Mouse (Mus musculus) heart, embryonic 14.5 days (tissue): ENCODE measurements around the gene Smad5. TPM values are rescaled to one million over a fixed set of nuclear protein-coding genes. Genes with fewer than 3 reads are reported as not detected.
A peak's percentile ranks its signal among the peaks of the same experiment; 100 is the strongest.

ENCODE experiments used
- ATAC-seq: fragments of 200-750 bp; cut with Nextera tagmentation; 2 replicates; pipeline ENCODE4 v1.8.0; 2017; ENCODE audit warnings: low read depth, moderate TSS enrichment; ENCODE audit not compliant: insufficient number of reproducible peaks, insufficient read depth, low FRiP score
- H3K27ac ChIP-seq, 2 experiments: fragments of 200-500 bp in 1 of 2; fragments of 300-500 bp in 1 of 2; sonication (generic) in 1 of 2; replicated peaks in 1 of 2; 2 replicates each; pipeline ENCODE4 v1.5.1; 2012 to 2014; ENCODE audit warnings: low read depth in 2 of 2, low read length in 2 of 2, control low read depth in 1 of 2, mild to moderate bottlenecking in 1 of 2, mixed read lengths in 1 of 2; ENCODE audit not compliant: control insufficient read depth in 1 of 2, insufficient read depth in 1 of 2
- H3K27me3 ChIP-seq: fragments of 300-500 bp; sonication (generic); 2 replicates; pipeline ENCODE4 v1.6.1; 2014; ENCODE audit warnings: mild to moderate bottlenecking, low read length, control low read depth; ENCODE audit not compliant: control insufficient read depth, insufficient read depth
- H3K36me3 ChIP-seq: fragments of 300-500 bp; sonication (generic); 2 replicates; pipeline ENCODE4 v1.6.1; 2014; ENCODE audit warnings: mild to moderate bottlenecking, control low read depth, low read length, mixed read lengths; ENCODE audit not compliant: control insufficient read depth, insufficient read depth
- H3K4me1 ChIP-seq, 2 experiments: fragments of 200-500 bp in 1 of 2; fragments of 300-500 bp in 1 of 2; sonication (generic) in 1 of 2; 2 replicates each; pipeline ENCODE4 v1.6.1; 2012 to 2014; ENCODE audit warnings: low read length in 2 of 2, control low read depth in 1 of 2, mixed read lengths in 1 of 2; ENCODE audit not compliant: control insufficient read depth in 2 of 2, insufficient read depth in 2 of 2
- H3K4me2 ChIP-seq: fragments of 300-500 bp; sonication (generic); 2 replicates; pipeline ENCODE4 v1.6.1; 2014; ENCODE audit warnings: mild to moderate bottlenecking, low read length
- H3K4me3 ChIP-seq, 2 experiments: fragments of 200-500 bp in 1 of 2; fragments of 300-500 bp in 1 of 2; sonication (generic) in 1 of 2; 2 replicates each; pipeline ENCODE4 v1.5.1; 2012 to 2014; ENCODE audit warnings: low read length in 2 of 2, mild to moderate bottlenecking in 2 of 2, control low read depth in 1 of 2, low read depth in 1 of 2, moderate library complexity in 1 of 2; ENCODE audit not compliant: control insufficient read depth in 1 of 2, insufficient read depth in 1 of 2
- H3K9ac ChIP-seq: fragments of 300-500 bp; sonication (generic); 2 replicates; pipeline ENCODE4 v1.6.1; 2014; ENCODE audit warnings: mild to moderate bottlenecking, low read length
- H3K9me3 ChIP-seq: fragments of 300-500 bp; sonication (generic); 2 replicates; pipeline ENCODE4 v1.6.1; 2016; ENCODE audit warnings: low read length, control low read depth; ENCODE audit not compliant: control insufficient read depth
- WGBS: fragments of 180-500 bp; shearing (Covaris S2); extraction: QIAGEN DNeasy Blood & Tissue Kit; methylation state at CpG from one replicate; pipeline ENCODE4 v1.1.7; 2014; 5-methylcytosine and 5-hydroxymethylcytosine counted together
- polyA plus RNA-seq: library from polyadenylated mRNA; unstranded; fragments of >200 nt; fragmentation: Nextera tagmentation; extraction: Ambion mirVana; gene quantifications from 2 replicates; pipeline ENCODE4 v1.2.1, GENCODE M21; 2014

The Smad5 gene
- polyA plus RNA-seq: 27.1 TPM in 2 replicates

- Histone ChIP-seq H3K4me1 (peaks cover 17 to 53% of the 10 kb centered on the region in 2 experiments), H3K27me3 (no peaks in the 10 kb centered on the region), H3K4me3 (peak within 1 kb of the TSS; percentile 82 to 83), H3K27ac (peak within 1 kb of the TSS; percentile 94 to 100), H3K9me3 (no peaks in the 10 kb centered on the region), H3K36me3 (peaks cover 14% of the 10 kb centered on the region; the same call in 1 of the 2 replicates), H3K9ac (peak within 1 kb of the TSS; percentile 98), H3K4me2 (peak within 1 kb of the TSS; percentile 76)
- peak; percentile 78 for ATAC-seq
- 3% methylated on average over 52 of the region's 62 CpGs for WGBS
These were observed at the start of gene Smad5 for GRCm38 (mm10) chr13:56702469-56703221. TSS of gene Smad5 (plus strand) at chr13:56703010.

GRCm38 (mm10) chr13:56654176-56654575, 48.6 kb upstream of the Smad5 start:
- Histone ChIP-seq H3K4me3 (no peak overlapping the region), H3K9me3 (no peaks in the 10 kb centered on the region), H3K27me3 (no peaks in the 10 kb centered on the region), H3K9ac (no peak overlapping the region), H3K36me3 (no peaks in the 10 kb centered on the region), H3K27ac (no peak overlapping the region), H3K4me1 (peaks cover 3 to 4% of the 10 kb centered on the region in 2 experiments; a peak in 3 of 4 replicates), H3K4me2 (no peak overlapping the region)
- ATAC-seq: no peak
- WGBS: 87% methylated on average over 5 of the region's 5 CpGs

GRCm38 (mm10) chr13:56657946-56658512, 44.8 kb upstream of the Smad5 start:
- WGBS: 34% methylated on average over 7 of the region's 7 CpGs
- Histone ChIP-seq H3K36me3 (no peaks in the 10 kb centered on the region), H3K4me2 (no peak overlapping the region), H3K9me3 (no peaks in the 10 kb centered on the region), H3K9ac (no peak overlapping the region), H3K4me3 (no peak overlapping the region), H3K4me1 (peaks cover 15 to 24% of the 10 kb centered on the region in 2 experiments), H3K27ac (no peak overlapping the region), H3K27me3 (no peaks in the 10 kb centered on the region)
- ATAC-seq: no peak

GRCm38 (mm10) chr13:56658931-56659330, 43.9 kb upstream of the Smad5 start:
- ATAC-seq: no peak
- no peaks in the 10 kb centered on the region for H3K27me3 ChIP-seq
- 70% methylated on average over 6 of the region's 6 CpGs for WGBS
- H3K27ac ChIP-seq: no peak overlapping the region
- peaks cover 17 to 28% of the 10 kb centered on the region in 2 experiments for H3K4me1 ChIP-seq
- H3K4me3 ChIP-seq: no peak overlapping the region
- no peak overlapping the region for H3K4me2 ChIP-seq
- H3K9me3 ChIP-seq: no peaks in the 10 kb centered on the region
- H3K36me3 ChIP-seq: no peaks in the 10 kb centered on the region
- H3K9ac ChIP-seq: no peak overlapping the region

GRCm38 (mm10) chr13:56661914-56662621, 40.7 kb upstream of the Smad5 start:
- Histone ChIP-seq H3K4me3 (no peak overlapping the region), H3K9ac (no peak overlapping the region; the same call in 1 of the 2 replicates), H3K4me2 (peak overlapping the region; percentile 35), H3K36me3 (no peaks in the 10 kb centered on the region), H3K27me3 (no peaks in the 10 kb centered on the region), H3K9me3 (no peaks in the 10 kb centered on the region), H3K27ac (peak overlapping the region; percentile 72 to 83), H3K4me1 (peaks cover 22 to 28% of the 10 kb centered on the region in 2 experiments)
- WGBS: 22% methylated on average over 7 of the region's 7 CpGs
- peak; percentile 69 for ATAC-seq

GRCm38 (mm10) chr13:56664256-56665170, 38.3 kb upstream of the Smad5 start:
- WGBS: 77% methylated on average over 17 of the region's 17 CpGs
- H3K27ac ChIP-seq: no peak overlapping the region
- H3K9ac ChIP-seq: no peak overlapping the region
- H3K9me3 ChIP-seq: no peaks in the 10 kb centered on the region
- peaks cover 20 to 29% of the 10 kb centered on the region in 2 experiments for H3K4me1 ChIP-seq
- no peaks in the 10 kb centered on the region for H3K36me3 ChIP-seq
- no peak for ATAC-seq
- H3K4me2 ChIP-seq: no peak overlapping the region
- no peak overlapping the region for H3K4me3 ChIP-seq
- H3K27me3 ChIP-seq: no peaks in the 10 kb centered on the region

GRCm38 (mm10) chr13:56671206-56671605, 31.6 kb upstream of the Smad5 start:
- Histone ChIP-seq H3K4me1 (peaks cover 5 to 8% of the 10 kb centered on the region in 2 experiments; a peak in 3 of 4 replicates), H3K9ac (no peak overlapping the region), H3K27me3 (no peaks in the 10 kb centered on the region), H3K4me2 (no peak overlapping the region), H3K36me3 (no peaks in the 10 kb centered on the region), H3K27ac (no peak overlapping the region), H3K9me3 (no peaks in the 10 kb centered on the region), H3K4me3 (no peak overlapping the region)
- ATAC-seq: 0 out of 2 replicates have a peak, but pooled peaks have one; percentile 45
- WGBS: 29% methylated on average over 11 of the region's 11 CpGs
